Mouse (Mus musculus) gastrocnemius, adult 18-20 months (tissue): ENCODE results near the gene Litaf. TPM values are rescaled to one million over a fixed set of nuclear protein-coding genes. Genes with fewer than 3 reads are reported as not detected.
"Not testable (repeated sequence)": the region's sequence is repeated elsewhere in the genome, so short reads cannot be mapped to it uniquely, and the experiment has no call there.

Experiments
- DNase-seq: peaks from one replicate; pipeline ENCODE4 v3.0.0; 2021; ENCODE audit warnings: low spot score
- total RNA-seq, 2 experiments: library from RNA; stranded (reverse); gene quantifications; 2 replicates each; pipeline ENCODE4 v1.2.3; 2021

Litaf gene
- total RNA-seq, 2 experiments from 2014 or later = 8.7 to 10.7 TPM

- no peak for DNase-seq
Measured at GRCm38 (mm10) chr16:10958763-10959440, 107.1 kb downstream of the Litaf start.

GRCm38 (mm10) chr16:10958307-10958706 is 107.7 kb downstream of the Litaf start:
- DNase-seq = not testable (repeated sequence)

- no peak for DNase-seq
Measured at GRCm38 (mm10) chr16:10957794-10958193, 108.2 kb downstream of the Litaf start.

DNA sequence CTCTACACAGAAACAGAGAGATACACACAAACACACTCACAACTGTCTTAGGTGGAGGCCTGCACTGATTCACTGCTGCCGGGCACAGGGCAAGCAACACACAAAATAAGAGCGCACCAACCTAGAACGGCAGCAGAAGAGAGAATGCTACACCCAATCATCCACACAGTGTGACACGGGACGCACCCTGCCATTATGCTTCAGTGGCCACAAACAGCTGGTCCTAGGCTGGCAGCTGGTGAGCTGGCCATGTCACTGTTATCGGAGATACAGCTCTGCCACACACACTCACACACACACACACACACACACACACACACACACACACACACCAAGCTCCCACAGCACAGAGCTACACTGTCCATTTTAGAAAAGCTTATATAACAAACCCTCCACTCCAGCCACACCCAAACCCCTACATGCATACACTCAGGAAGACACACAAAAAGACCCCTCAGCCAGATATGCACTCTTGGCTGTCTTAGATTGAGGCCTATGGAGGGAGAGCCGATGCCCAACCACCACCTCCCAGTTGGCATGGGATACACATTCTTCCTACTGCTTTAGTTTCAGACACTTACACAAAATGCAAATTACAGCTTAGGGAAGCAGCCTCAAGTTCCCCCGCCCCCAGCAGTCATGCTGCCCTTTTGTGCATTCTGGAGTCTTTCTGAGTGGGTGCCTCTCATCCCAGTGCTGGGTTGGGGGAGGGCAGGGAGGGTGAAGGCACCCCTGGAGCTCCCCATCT is 108.8 kb downstream of the Litaf start:
- no peak for DNase-seq

- DNase-seq = no peak
Measured at GRCm38 (mm10) chr16:10955078-10955477, 110.9 kb downstream of the Litaf start.

DNA sequence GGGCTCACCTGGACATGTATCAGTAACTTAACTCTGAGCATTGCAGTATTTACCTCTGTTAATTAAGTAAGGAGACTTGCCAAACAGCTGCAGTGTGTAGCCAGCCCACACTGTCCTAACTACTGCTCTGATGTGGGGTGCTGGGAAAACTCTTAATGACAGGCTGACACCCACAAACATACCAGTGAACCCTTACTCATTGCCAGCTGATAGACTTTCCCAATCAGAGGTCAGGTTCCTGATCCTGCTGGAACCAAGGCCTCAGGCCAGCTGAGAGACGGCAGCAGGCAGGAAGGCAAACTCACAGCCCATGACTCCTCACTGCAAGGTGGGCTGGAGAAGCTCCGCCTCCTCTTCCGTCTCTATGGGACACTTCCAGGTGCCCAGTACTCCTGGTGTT is 113.1 kb downstream of the Litaf start:
- DNase-seq = no peak

DNA sequence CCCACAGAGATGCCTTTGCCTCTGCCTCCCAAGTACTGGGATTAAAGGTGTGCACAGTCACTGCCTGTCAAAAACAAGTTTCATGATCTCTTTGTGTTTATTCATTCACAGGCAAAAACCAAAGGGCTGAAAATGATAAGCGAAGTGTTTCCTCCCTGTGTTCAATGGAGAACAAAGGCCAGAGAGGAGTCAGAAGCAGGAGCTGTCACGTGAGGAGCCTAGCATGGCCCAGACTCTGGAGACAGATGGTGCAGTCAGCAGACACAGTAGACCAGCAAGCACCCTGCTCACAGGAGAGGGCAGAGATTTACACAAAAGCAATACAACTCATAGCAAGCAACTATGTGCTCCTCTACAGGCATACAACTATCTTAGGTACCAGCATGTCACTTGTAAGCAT is 113.9 kb downstream of the Litaf start:
- no peak for DNase-seq

DNA sequence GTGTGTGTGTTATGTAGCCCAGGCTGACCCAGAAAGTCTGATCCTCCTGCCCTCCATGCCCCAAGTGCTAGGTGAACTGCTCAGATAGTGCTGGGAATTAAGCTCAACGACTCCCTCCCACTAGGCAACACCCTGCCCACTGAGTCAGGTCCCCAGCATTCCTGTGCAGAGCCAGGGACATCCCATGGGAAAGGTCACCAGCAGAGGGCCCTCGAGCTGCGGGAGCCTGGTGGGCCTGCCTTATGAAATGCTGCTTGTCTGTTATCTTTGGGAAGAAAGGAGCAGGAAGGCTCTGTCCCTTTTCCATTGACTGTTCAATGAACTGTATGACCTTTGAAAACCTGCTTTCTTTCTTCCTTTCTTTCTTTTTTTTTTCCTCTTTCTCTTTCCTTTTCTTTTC is 114.4 kb downstream of the Litaf start:
- peak; percentile 46 for DNase-seq

DNA sequence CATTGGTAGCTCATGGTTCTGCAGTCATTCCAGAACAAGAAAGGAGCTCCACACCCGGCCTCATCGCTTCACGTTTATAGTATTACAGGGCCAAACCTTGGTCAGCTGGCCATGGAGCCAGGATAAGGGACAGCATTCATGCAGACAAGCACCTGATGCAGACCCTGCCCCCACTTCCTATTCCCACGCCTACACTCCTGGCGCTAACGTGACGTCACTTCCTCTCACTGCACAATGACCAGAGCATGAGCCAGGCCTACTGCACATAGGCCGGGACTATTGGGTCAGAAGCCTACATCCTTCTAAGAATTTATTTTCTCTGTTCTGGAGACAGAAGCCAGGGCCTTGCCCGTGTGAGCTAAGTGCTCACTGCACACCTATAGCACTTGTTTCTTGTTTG is 115.4 kb downstream of the Litaf start:
- DNase-seq = no peak

GRCm38 (mm10) chr16:10947724-10948123 is 118.2 kb downstream of the Litaf start:
- DNase-seq = no peak

DNA sequence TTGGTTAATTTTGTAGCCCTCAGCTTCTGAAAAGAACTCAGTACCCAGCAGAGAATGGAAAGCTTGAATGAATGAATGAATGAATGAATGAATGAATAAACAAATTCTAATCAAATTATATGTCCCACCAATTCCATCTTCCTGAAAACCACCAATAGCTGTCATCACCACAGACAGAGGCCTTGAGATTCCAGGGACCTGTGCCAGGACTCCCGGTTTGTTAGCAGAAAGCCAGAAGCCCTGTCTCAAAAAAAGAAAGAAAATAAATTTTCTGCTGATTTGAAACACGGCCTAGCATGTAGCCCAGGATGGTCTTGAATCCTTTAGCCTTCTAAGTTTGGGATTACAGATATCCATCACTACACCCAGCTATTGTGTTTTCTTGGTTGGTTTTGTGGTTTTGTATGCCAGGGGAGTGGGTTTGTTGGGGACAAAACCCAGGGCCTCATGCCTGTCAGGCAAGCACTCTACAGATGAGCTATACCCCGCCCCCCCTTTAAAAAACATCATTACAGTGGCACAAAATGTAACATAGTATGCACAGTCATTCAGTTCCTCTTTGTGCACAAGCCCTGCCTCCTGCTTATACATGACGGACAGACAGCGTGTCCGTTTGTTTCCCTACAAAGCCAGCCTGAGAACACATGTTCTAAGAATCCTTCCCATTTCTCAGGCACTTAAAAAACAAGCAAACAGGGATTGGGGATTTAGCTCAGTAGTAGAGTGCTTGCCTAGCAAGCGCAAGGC is 120.4 kb downstream of the Litaf start:
- no peak for DNase-seq

DNA sequence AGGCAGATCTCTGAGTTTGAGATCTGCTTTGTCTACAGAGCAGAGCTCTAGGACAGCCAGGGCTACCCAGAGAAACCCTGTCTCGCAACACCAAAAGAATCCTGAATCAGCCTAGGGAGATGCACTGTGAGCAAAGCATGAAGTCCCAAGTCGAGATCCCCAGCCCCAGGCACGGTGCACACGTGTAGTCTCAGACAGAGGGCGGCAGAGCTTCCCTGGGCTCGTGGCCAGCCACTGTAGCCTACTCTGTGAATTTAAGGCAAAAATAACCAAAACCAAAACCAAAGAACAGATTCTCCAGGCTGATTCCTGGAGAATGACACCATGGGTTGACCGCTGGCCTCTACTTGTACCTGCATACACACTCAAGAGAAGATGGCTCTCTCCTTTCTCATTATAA is 121.4 kb downstream of the Litaf start:
- no peak for DNase-seq

GRCm38 (mm10) chr16:10943257-10943656 is 122.7 kb downstream of the Litaf start:
- DNase-seq = no peak

DNA sequence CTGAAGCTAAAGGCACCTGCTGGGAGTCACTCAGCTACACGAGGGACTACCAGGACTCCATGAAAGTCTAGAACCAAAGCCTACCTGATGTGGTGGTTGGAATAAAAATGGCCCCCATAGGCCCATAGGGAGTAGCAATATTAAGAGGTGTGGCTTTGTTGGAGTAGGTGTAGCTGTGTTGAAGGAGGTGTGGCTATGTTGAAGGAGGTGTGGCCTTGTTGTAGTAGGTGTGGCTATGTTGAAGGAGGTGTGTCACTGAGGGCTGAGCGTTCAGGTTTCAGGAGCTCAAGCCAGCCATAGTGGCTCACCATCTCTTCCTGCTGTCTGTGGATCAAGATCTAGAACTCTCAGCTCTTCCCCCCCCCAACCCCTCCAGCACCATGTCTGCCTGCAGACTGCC is 125.3 kb downstream of the Litaf start:
- DNase-seq = no peak

DNA sequence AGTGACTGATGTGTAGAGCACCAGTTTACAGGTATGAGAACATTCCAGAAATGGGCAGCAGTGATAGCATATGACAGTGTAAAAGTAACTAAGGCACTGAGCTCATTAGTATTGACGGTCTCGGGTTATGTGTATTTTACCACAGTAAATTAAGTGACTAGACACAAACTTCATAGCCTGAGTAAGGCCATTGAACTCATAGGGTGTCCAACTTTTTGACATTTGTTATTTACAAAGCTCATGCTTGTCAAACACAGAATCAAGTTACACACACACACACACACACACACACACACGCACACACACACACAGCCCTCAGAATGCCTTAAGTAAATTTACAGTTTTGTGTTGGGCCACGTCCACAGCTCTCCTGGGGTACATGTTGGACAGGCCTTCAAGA is 126.0 kb downstream of the Litaf start:
- DNase-seq = no peak

DNA sequence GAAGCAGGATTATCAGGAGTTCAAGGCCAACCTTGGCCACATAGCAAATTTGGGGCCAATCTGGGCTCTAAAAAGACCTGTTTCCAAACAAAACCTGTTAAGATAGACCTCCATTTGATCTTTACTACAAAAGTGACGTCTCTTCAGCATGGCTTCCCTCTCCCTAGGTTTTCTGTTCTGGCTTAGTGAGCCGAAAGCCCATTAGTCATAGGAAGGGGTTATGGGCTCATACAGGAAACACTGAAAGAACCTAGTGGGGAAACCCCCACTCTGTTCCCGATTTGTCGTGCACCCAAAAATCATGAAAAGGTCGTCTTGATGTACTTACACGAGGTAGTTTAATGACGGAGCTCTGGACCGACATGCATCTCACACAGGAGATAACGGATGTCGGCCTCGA is 128.5 kb downstream of the Litaf start:
- no peak for DNase-seq

DNA sequence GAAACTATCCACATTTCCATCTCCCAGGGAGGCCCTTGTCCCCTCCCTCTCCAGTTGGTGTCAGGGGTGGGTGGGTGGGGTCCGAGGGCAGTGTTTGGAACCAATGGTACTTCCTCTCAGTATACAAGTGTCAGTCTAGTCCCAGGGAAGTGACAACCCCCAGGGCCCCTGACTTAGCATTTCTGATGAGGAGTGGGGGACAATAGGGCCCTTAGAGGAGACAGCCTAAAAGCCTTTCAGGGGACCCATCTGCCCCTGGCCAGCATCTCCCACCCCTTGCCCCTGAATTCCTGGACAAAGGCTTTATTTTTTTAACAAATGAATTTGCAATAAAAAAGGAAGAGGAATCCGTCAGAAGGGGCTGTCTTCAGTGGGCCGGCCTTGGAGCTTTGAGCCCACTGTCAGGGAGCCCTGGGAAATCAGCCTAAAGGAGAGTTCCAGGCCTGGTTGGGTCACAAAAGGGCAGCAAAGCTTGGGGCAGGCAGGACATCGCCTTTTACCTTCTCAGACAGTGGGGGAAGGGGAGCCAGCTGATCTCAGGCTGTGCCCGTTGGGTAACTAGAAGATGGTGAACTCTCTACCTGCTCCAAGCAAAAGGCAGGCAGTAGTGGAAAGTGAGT is 129.1 kb downstream of the Litaf start:
- no peak for DNase-seq

- DNase-seq = no peak
Measured at GRCm38 (mm10) chr16:10934047-10934446, 131.9 kb downstream of the Litaf start.

GRCm38 (mm10) chr16:10933372-10933771 is 132.6 kb downstream of the Litaf start:
- no peak for DNase-seq

GRCm38 (mm10) chr16:10927026-10927425 is 138.9 kb downstream of the Litaf start:
- no peak for DNase-seq

- no peak for DNase-seq
Measured at GRCm38 (mm10) chr16:10925591-10926180, 140.3 kb downstream of the Litaf start.

DNA sequence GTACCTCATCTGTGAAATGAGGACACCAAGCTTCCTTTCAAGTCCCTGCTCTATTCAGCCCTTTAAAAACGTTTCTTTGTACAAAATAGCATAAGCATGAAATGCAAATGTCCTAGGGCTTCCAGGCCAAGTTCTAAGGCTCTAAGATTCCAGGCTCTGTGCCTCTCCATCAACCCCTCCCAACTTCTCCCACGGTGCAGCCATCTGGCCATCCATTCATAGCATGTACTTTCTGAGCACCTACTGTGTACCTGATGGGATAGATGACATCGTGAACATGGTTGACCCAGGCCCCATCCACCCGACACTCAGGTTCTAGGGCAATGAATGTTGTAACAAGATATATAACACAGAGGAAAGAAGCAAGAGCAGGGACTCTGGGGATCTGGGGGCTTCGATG is 142.4 kb downstream of the Litaf start:
- DNase-seq = no peak
